Mouse (Mus musculus): ENCODE results near the gene Chrna4. TPM values are rescaled to one million over a fixed set of nuclear protein-coding genes. Genes with fewer than 3 reads are reported as not detected.

The Chrna4 gene
- total and polyA plus RNA-seq, 2 experiments from 2014 or later, result 17.8 to 24.2 TPM

DNA sequence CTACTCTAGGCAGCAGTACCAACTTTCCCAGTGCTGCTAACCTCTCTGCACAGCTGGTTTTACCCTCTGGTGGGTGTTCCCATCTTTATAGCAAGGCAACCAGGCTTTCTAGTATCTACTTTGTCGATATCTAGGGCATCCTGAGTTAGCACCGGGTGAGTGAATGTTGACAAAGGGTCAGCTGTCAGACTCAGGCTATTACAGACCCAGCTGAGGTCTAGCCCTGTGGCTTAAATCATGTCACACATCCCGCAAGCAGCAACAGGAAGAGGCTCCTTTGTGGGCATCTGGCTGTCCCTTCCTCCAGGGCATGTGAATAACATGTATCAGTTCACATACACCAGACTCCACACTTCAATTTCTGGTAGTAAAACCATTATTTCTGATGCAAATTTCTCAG lies 14.8 kb upstream of the Chrna4 start:
- Histone ChIP-seq H3K4me1 (ENCODE audit: insufficient read depth) (peaks cover 7% of the 10 kb centered on the region), H3K27ac (ENCODE audit: low read depth, low read length) (no peak overlapping the region), H3K9me3 (ENCODE audit: low read length) (no peaks in the 10 kb centered on the region), H3K4me3 (ENCODE audit: low read depth, low read length) (no peak overlapping the region), H3K9ac (no peak overlapping the region), H3K36me3 (ENCODE audit: insufficient read depth) (no peaks in the 10 kb centered on the region), H3K4me2 (ENCODE audit: low read depth) (no peak overlapping the region), H3K27me3 (ENCODE audit: insufficient read depth, low read length) (no peaks in the 10 kb centered on the region)
- DNase-seq, result no peak
- TF ChIP-seq CTCF (IDR thresholded peaks at IDR 0.05; ENCODE audit: low read depth), result no peak
- WGBS, result 65% methylated on average over 3 of the region's 3 CpGs
- ATAC-seq, result no peak

DNA sequence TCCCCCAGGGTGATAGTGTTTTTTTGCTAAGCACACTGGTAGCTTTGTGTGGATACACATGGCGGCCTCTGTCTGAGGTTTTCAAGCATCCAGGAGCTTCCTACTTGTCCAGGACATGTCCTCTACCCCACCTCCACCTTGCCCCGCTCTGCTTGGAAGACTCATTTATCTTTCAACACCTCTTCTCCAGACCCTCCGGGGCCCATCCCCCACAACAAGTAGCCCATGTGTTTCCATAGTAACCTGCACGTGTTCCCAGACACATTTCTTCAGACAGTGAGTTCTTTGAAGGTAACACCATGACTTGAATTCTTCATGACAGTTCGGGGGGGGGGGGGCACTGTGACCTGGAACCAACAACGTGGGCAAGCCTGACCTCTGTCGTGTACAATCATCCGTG lies 14.0 kb upstream of the Chrna4 start:
- DNase-seq, result no peak
- ATAC-seq, result peak; percentile 50; the same call in 1 of the 2 replicates
- WGBS, result 39% methylated on average over 8 of the region's 8 CpGs
- Histone ChIP-seq H3K4me1 (ENCODE audit: insufficient read depth) (peaks cover 7% of the 10 kb centered on the region), H3K36me3 (ENCODE audit: insufficient read depth) (no peaks in the 10 kb centered on the region), H3K27ac (ENCODE audit: low read depth, low read length) (no peak overlapping the region), H3K9me3 (ENCODE audit: low read length) (no peaks in the 10 kb centered on the region), H3K9ac (no peak overlapping the region), H3K27me3 (ENCODE audit: insufficient read depth, low read length) (no peaks in the 10 kb centered on the region), H3K4me2 (ENCODE audit: low read depth) (no peak overlapping the region), H3K4me3 (ENCODE audit: low read depth, low read length) (no peak overlapping the region)
- TF ChIP-seq CTCF (IDR thresholded peaks at IDR 0.05; ENCODE audit: low read depth), result no peak

DNA sequence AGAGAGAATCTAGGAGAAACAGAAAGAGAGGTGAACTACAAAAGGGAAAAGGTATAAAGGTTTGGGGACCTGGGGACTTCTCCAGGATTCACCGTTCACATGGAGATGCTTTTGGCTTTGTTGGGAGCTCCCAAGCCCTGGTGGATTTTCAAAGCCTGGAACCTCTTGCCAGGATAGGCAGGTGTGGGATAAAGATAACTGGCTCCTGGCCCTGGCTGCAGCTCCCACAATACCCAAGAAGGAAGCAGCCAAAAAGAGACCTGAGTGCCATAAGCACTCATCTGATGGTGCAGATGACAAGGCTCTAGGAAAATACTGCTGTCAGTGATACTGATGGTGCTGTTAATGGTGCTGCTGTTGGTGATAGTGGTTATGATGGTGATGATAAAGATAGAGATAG lies 8.8 kb upstream of the Chrna4 start:
- no peak overlapping the region for H3K4me3 ChIP-seq (ENCODE audit: low read depth, low read length)
- H3K27me3 ChIP-seq (ENCODE audit: insufficient read depth, low read length), result no peaks in the 10 kb centered on the region
- H3K36me3 ChIP-seq (ENCODE audit: insufficient read depth), result no peaks in the 10 kb centered on the region
- no peak for TF ChIP-seq CTCF (IDR thresholded peaks at IDR 0.05; ENCODE audit: low read depth)
- no peak overlapping the region for H3K9ac ChIP-seq
- DNase-seq, result no peak
- ATAC-seq, result no peak
- 78% methylated on average over 1 of the region's 1 CpGs for WGBS
- H3K4me1 ChIP-seq (ENCODE audit: insufficient read depth), result peaks cover 2% of the 10 kb centered on the region
- no peak overlapping the region for H3K27ac ChIP-seq (ENCODE audit: low read depth, low read length)
- no peak overlapping the region for H3K4me2 ChIP-seq (ENCODE audit: low read depth)
- no peaks in the 10 kb centered on the region for H3K9me3 ChIP-seq (ENCODE audit: low read length)

DNA sequence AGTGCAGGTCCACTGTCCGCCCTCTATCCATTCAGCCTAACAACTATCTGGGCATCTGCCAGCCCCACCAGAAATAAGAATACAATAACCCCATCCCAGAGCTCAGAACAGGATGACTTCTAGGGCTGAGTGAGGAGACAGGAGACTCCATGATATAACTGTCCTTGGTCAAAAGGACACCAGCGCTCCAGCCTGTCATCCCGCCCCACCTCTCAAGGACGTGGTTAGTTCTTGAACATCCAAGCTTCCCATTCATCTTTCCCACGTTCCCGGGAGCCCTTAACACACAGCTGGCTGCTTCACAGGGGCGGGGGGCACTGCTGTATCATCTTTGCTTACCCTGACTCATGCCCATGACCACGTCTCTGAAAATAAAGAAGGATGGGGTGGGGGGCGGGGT lies 5.6 kb upstream of the Chrna4 start:
- ATAC-seq (no peak), DNase-seq (no peak)
- Histone ChIP-seq H3K4me2 (ENCODE audit: low read depth) (no peak overlapping the region), H3K9ac (no peak overlapping the region), H3K36me3 (ENCODE audit: insufficient read depth) (no peaks in the 10 kb centered on the region), H3K9me3 (ENCODE audit: low read length) (no peaks in the 10 kb centered on the region), H3K27me3 (ENCODE audit: insufficient read depth, low read length) (no peaks in the 10 kb centered on the region), H3K4me3 (ENCODE audit: low read depth, low read length) (no peak overlapping the region), H3K27ac (ENCODE audit: low read depth, low read length) (no peak overlapping the region), H3K4me1 (ENCODE audit: insufficient read depth) (no peaks in the 10 kb centered on the region)
- TF ChIP-seq CTCF (IDR thresholded peaks at IDR 0.05; ENCODE audit: low read depth), result no peak
- 84% methylated on average over 9 of the region's 9 CpGs for WGBS

DNA sequence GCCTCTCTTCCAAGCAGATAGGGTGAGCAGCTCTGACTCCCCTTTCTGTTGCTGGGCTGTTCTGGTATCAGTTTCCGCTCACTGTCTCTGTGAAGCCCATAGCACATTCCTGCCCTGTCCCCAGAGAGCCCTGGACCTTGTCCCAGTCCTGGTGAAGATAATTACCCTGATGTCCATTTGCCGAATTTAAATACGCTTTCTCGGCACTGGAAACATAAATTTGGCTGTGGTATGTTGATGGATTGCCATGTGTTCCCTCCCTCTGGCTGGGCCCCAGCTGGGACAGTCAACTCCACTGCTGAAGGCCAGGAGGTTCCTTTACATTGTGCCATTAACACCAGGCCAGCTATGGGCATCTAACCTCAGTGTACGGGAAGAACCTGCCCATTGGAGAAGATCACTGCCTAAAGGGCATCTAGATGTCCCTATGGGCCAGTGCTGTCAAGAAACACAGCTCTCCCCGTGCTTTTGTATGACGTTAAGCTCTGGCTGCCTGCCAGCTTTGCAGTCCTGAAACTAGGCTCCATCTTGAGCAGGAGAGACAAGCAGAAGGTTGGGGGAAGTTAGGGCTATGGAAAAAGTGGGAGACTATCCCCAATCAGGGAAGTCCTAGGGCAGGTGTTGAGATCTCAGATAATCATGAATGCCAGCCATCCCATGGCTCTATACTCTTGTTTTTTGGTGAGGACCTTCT lies 5.1 kb upstream of the Chrna4 start:
- H3K9ac ChIP-seq, result no peak overlapping the region
- no peaks in the 10 kb centered on the region for H3K36me3 ChIP-seq (ENCODE audit: insufficient read depth)
- no peaks in the 10 kb centered on the region for H3K9me3 ChIP-seq (ENCODE audit: low read length)
- no peaks in the 10 kb centered on the region for H3K27me3 ChIP-seq (ENCODE audit: insufficient read depth, low read length)
- WGBS, result 53% methylated on average over 7 of the region's 7 CpGs
- H3K4me1 ChIP-seq (ENCODE audit: insufficient read depth), result no peaks in the 10 kb centered on the region
- no peak for TF ChIP-seq CTCF (IDR thresholded peaks at IDR 0.05; ENCODE audit: low read depth)
- ATAC-seq, result no peak
- no peak for DNase-seq
- H3K4me3 ChIP-seq (ENCODE audit: low read depth, low read length), result no peak overlapping the region
- no peak overlapping the region for H3K27ac ChIP-seq (ENCODE audit: low read depth, low read length)
- no peak overlapping the region for H3K4me2 ChIP-seq (ENCODE audit: low read depth)

DNA sequence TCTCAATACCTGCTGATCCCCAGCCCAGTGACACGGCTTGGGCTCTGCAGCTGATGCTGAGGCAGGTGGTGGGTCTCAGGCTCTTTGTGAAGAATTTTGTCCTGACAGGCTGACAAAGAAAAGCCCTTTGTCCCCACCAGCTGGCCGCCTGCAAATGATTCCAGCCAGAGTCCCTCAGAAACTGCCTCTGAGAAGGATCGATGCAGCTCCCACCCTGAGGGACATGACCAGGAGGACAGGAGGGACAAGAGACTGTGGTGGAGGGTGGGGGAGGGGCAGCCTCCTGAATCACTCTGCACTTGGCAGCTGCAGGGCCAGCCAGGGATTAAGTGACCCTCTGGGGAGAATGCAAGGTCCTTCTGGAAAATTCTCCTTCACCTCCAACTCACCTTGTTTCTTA lies 655 bp upstream of the Chrna4 start:
- ATAC-seq (no peak), DNase-seq (no peak)
- Histone ChIP-seq H3K27ac (ENCODE audit: low read depth, low read length) (no peak overlapping the region), H3K9ac (no peak overlapping the region), H3K9me3 (ENCODE audit: low read length) (no peaks in the 10 kb centered on the region), H3K4me2 (ENCODE audit: low read depth) (no peak overlapping the region), H3K36me3 (ENCODE audit: insufficient read depth) (no peaks in the 10 kb centered on the region), H3K27me3 (ENCODE audit: insufficient read depth, low read length) (no peaks in the 10 kb centered on the region; the same call in 1 of the 2 replicates), H3K4me3 (ENCODE audit: low read depth, low read length) (no peak overlapping the region), H3K4me1 (ENCODE audit: insufficient read depth) (peaks cover 9% of the 10 kb centered on the region)
- TF ChIP-seq CTCF (IDR thresholded peaks at IDR 0.05; ENCODE audit: low read depth), result no peak
- 9% methylated on average over 3 of the region's 3 CpGs for WGBS

DNA sequence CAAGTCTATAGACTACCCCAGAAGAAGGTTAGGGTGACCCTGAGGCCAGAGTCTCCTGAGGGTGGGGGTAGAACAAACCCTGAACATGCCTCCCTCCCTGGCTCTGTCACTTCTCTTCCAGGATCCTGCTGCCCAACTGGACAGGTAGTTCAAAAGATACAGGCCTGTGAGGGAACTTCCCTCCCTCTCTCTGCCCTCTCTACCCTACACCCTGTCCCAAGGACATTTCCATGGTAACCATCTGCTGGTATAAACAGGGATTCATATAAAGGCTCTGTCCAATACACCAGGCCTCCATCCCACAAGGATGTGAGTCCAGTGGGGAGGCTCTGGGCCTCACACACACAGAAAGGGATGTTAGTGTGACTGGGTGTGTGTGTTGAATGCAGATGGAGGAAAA lies 970 bp downstream of the Chrna4 start:
- Histone ChIP-seq H3K4me2 (ENCODE audit: low read depth) (no peak overlapping the region), H3K27me3 (ENCODE audit: insufficient read depth, low read length) (no peaks in the 10 kb centered on the region; the same call in 1 of the 2 replicates), H3K36me3 (ENCODE audit: insufficient read depth) (no peaks in the 10 kb centered on the region), H3K9ac (no peak overlapping the region), H3K4me1 (ENCODE audit: insufficient read depth) (peaks cover 9% of the 10 kb centered on the region), H3K27ac (ENCODE audit: low read depth, low read length) (no peak overlapping the region), H3K4me3 (ENCODE audit: low read depth, low read length) (no peak overlapping the region), H3K9me3 (ENCODE audit: low read length) (no peaks in the 10 kb centered on the region)
- ATAC-seq (no peak), DNase-seq (no peak)
- TF ChIP-seq CTCF (IDR thresholded peaks at IDR 0.05; ENCODE audit: low read depth), result no peak

All from forebrain, postnatal 0 days (tissue).